Mouse (Mus musculus) spleen, postnatal 36 days (tissue): Measurements from ENCODE around the gene Taar7b.

Experiments
- DNase-seq, 2 experiments: peaks; one replicate each; pipeline ENCODE4 v3.0.0; 2022; ENCODE audit warnings: low spot score in 2 of 2, mixed read lengths in 1 of 2

Taar7b gene

DNA sequence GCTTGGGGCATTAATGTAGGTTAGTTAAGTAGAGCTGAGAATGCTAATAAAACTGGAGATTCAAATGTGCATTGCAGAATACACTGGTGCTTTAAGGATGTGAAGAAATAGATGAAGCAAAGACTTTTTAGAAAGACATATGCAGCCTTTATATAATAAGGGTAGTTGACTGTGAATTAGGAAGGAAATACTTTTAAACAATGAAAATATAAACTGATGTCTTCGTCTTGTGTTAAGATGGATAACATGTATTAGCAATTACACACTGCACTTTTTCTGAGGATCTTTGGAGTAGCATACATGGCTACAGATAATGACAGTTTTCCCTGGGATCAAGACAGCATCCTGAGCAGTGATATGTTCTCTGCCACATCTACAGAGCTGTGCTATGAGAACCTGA, at the start of gene Taar7b:
Taar7b (plus strand) TSS at position 301 of the 400 bp plus-strand sequence.
- DNase-seq: no peak

- DNase-seq: no peak
These were observed 48.0 kb upstream of the Taar7b start for GRCm38 (mm10) chr10:23951714-23952113.

DNA sequence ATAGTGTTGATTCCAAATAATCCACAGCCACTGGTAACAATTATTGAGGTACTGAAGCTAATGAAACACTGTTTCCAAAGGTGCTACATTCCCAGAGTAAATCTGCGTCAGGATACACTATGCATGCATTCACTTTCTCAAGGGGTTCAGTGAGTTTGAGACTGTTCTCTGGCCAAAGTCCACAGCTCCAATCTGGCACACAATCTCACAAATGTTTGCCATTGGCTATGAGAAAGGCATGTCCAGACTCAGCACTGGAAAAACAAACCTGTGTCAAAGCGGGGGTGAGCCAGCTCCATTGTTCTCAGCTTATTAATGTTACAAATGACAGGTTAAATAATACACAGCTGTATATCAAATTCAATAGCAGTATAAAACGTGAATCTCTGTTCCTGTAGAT, 40.7 kb upstream of the Taar7b start:
- no peak for DNase-seq

- DNase-seq: no peak
These were observed 39.3 kb upstream of the Taar7b start, which contains the start of gene Taar4 for GRCm38 (mm10) chr10:23960444-23960915. Gene Taar4 (plus strand): TSS chr10:23960494.

DNA sequence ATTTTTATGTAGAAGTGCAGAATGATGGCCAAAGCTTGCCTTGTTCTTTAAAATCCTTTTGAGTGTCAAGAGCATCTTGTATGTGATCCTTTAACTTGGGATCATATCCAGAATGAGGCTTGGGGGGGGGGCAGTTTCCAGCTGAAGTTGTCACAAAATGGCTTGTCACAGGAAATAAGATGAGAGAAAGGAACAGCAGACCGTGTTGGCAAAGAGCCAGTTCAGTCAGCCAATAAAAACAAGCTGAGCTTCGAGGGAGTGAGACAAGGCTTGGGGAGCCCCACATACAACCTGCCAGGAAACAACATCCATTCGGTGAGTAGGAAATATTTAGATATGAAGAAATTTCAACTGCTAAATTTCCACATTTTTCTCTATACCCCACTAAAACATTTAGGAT, 36.3 kb upstream of the Taar7b start:
- no peak for DNase-seq

GRCm38 (mm10) chr10:23964921-23965610, 34.7 kb upstream of the Taar7b start:
- DNase-seq: no peak

DNA sequence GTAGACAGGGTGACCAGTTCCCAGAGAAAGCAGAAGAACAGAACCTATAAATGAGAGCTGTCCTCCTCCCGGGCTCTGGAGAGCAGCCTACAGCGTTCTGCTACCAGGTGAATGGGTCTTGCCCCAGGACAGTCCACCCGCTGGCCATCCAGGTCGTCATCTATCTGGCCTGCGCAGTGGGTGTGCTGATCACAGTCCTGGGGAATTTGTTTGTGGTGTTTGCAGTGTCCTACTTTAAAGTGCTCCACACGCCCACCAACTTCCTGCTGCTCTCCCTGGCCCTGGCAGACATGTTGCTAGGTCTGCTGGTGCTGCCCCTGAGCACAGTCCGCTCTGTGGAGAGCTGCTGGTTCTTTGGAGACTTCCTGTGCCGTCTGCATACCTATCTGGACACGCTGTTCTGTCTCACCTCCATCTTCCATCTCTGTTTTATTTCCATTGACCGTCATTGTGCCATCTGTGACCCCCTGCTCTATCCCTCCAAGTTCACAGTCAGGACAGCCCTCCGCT, 29.0 kb upstream of the Taar7b start, which contains the start of gene Taar5:
Taar5 (plus strand) TSS at position 51 of the 510 bp plus-strand sequence.
- DNase-seq: no peak

GRCm38 (mm10) chr10:23971256-23971655, 28.5 kb upstream of the Taar7b start:
- no peak for DNase-seq

DNA sequence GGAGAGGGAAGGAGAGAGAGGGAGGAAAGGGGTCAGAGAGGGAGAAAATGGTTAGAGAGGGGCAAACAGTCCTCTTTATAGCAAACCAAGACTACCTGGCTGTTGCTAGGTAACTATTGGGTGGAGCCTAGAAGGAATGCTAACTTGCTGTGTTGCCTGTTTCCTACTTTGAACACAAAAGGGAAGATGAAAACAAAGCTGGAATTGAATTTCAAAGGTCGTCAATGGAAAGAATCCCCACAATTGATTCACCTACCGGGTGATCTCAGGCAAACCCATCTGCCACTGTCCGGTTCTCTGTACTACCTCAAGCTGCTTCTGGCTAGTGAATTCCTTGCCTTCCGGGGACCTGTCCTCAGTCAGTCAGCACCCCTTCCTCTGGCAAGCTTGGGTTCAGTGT, 21.8 kb upstream of the Taar7b start:
- DNase-seq: no peak

DNA sequence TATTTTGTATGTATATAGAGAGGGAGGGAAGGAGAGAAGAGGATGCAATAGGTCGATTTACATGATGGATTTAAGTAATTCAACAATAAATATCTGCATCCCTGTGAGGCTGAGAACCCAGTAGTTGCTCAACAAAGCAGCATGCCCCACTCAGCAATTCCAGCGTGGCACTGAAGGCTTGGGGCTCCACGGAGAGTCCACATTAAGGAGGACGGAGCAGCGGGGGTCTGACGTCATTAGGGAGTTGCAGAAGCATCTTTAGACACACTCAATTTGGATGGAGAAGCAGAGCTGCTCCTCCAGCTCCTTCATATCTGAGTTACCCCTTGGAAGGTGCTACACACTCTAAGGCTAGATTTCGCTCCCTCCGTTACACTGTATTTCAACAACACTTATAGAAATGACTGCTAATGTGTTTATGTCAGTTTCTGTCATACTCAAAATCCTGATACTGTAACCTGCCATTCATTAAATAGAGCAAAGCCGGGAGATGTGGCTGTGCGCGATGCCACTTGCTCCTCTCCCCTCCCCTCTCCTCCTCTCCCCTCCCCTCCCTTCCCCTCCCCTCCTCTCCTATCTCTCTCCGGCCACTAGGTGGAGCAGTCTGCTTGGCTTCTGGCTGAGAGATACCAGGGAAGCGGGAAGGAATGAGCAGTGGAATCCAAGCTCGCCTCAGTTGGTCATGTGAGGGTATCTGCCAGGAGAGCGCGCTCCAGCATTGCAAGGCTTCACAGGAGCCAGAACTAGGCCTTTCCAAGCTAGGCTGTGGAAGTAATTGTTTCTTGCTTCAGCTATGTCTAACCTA, 20.6 kb upstream of the Taar7b start:
- DNase-seq: peak; percentile 24 to 32

DNA sequence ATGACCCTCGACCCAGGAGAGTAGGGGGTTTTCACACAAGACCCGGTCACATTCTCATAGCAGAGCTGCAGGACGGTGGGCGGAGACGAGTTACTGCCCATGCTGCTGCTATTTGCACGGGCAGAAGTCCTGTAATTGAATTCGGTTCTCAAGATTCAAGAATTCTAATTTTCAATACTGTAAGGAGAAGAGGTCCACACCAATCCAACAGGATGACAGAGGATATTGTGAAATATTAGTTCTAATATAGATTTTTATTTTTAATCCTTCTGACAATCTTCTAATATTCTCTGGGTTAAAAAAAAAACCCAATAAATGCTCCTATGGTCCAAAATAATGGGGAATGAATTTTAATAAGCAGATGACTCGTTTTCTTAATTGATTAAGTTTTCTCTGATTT, 14.2 kb upstream of the Taar7b start, which contains the start of gene Taar6:
Taar6 (minus strand) TSS at position 101 of the 400 bp plus-strand sequence.
- no peak for DNase-seq

DNA sequence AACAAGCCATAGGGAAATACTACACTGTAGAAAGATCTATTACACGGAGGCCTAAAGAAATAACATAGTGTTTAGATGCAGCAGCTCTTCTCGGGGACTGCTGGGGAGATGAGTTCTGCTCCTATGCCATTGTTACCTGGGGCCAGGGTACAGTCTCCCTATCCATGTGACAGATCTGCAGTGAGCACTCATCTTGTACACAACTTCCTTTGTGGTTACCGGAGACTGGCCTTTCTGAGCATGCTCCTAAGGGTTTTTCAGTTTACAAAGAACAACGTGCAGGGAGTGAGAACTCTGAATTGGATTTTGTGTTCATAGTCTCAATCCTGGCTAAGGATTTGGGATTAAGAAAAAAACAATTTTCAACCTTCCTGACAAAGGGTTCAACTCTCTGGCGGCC, 13.3 kb upstream of the Taar7b start:
- DNase-seq: no peak

GRCm38 (mm10) chr10:23993381-23993780, 6.4 kb upstream of the Taar7b start, which contains the start of gene Taar7a:
Gene Taar7a (minus strand): TSS chr10:23993481.
- DNase-seq: no peak

- no peak for DNase-seq
These were observed 6.7 kb downstream of the Taar7b start for GRCm38 (mm10) chr10:24006442-24006841.

DNA sequence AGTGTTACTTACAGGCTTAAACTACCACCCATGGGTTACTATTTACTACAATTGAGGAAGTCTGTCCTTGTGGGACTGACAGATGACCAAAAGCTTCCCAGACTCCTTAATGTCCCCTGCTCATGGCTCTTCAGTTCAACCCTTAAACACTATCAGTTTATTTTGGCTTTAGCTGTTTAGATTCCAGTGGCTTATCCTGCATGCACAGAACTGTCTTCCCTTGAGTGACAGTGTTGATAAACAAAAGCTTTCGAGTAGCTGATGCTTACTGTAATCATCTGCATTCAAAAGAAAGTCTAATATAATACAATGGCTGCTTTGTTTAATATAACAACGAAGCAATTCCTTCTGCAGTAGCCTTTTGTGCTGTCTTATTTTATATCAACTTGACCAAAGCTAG, 7.3 kb downstream of the Taar7b start:
- DNase-seq: no peak

- DNase-seq: no peak
These were observed 8.4 kb downstream of the Taar7b start for GRCm38 (mm10) chr10:24008143-24008542.

GRCm38 (mm10) chr10:24026922-24027321, 27.2 kb downstream of the Taar7b start, which contains the start of gene Taar7d:
Gene Taar7d (plus strand): TSS chr10:24027222.
- DNase-seq: no peak

- DNase-seq: no peak
These were observed 31.6 kb downstream of the Taar7b start for GRCm38 (mm10) chr10:24031347-24031746.

GRCm38 (mm10) chr10:24037314-24037713, 37.6 kb downstream of the Taar7b start, which contains the start of gene Taar7e:
Gene Taar7e (plus strand): TSS chr10:24037614.
- DNase-seq: no peak

- DNase-seq: no peak
These were observed 40.6 kb downstream of the Taar7b start for GRCm38 (mm10) chr10:24040120-24040869.

GRCm38 (mm10) chr10:24049210-24049609, 49.5 kb downstream of the Taar7b start, which contains the start of gene Taar7f:
Gene Taar7f (plus strand): TSS chr10:24049510.
- no peak for DNase-seq
